Mouse (Mus musculus): ENCODE results near the gene Fdxacb1.

Fdxacb1 gene
- long read RNA-seq, experiment 1, transcript Fdxacb1-201 (5 exons, 2,658 nt) = major isoform, 8 of 9 reads
- long read RNA-seq, experiment 1, partial matches to known transcripts = 0 of 9 reads
- long read RNA-seq, experiment 1, other reads (novel, unspliced or antisense) = 1 of 9 reads
- long read RNA-seq, experiment 2, transcript Fdxacb1-201 (5 exons, 2,658 nt) = major isoform, 6 of 12 reads
- long read RNA-seq, experiment 2, partial matches to known transcripts = 0 of 12 reads
- long read RNA-seq, experiment 2, other reads (novel, unspliced or antisense) = 4 of 12 reads

- intact Hi-C loops (cut with DNase I) = loop anchor here (10.0 kb wide), 1 partner anchor 64 kb away; no protein-coding TSS in a partner anchor
Observed at GRCm38 (mm10) chr9:50768107-50769002, at the start of gene Fdxacb1. Gene Fdxacb1, plus strand, starts transcription at chr9:50768236.

GRCm38 (mm10) chr9:50718878-50719277, 49.2 kb upstream of the Fdxacb1 start:
- intact Hi-C loops (cut with DNase I) = no loop called here

- intact Hi-C loops (cut with DNase I) = no loop called here
Observed at GRCm38 (mm10) chr9:50721061-50721460, 47.0 kb upstream of the Fdxacb1 start.

DNA sequence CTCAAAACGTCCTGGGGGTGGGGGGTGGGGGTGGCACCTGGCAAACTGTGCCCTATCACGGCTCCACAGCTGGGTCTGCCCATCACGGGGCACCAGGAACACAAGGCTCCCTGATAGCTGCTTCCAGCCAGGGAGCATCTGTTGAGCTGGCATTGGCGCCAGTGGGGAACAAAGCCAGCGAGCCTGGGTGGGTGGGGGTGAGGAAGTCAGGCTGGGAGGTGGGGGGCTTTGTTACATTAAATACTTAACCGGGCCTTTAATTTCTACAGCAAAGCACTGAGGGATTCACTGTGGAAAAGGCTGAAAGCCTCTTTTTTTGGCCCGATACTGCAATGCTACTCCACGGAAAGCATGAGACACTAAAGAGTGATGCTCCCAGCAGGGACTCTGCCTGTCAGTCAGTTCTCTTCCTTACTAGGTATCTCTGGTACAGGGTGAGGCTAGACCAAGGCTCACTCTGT, 45.6 kb upstream of the Fdxacb1 start:
- intact Hi-C loops (cut with DNase I) = no loop called here

DNA sequence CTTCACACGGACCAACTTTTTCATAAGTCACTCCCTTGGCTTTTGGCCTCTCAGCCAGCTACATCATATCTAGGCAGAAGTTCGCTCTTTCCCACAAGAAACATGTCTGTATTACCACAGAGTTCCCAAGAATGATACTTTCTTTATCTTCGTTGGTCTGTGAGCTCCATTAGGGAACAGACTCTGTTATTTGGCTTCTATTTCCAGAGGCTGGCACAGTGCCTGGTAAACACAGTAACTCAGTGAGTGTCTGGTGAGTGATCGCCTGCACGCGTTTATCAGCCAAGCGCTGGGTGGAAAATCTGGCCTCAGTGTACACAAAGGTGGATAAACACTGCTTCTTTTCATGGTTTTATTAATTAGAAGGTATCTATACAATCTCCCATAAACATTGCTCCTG, 44.6 kb upstream of the Fdxacb1 start:
- intact Hi-C loops (cut with DNase I) = no loop called here

DNA sequence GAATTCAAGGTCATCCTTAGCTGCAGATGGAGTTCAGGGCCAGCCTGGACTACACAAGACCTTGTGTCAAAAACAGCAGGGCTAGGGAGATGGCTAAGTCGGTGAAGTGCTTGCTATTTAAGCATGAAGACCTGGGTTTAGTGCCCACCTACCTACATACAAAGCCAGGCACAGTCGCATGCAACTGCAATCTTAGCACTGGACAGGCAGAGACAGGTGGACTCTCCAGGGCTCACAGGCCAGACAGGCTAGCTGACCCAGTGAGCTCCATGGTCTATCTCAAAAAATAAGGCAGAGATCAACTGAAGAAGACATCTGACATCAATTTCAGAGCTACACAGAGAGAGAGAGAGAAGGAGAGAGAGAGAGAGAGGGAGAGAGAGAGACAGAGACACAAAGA, 43.9 kb upstream of the Fdxacb1 start:
- intact Hi-C loops (cut with DNase I) = no loop called here

DNA sequence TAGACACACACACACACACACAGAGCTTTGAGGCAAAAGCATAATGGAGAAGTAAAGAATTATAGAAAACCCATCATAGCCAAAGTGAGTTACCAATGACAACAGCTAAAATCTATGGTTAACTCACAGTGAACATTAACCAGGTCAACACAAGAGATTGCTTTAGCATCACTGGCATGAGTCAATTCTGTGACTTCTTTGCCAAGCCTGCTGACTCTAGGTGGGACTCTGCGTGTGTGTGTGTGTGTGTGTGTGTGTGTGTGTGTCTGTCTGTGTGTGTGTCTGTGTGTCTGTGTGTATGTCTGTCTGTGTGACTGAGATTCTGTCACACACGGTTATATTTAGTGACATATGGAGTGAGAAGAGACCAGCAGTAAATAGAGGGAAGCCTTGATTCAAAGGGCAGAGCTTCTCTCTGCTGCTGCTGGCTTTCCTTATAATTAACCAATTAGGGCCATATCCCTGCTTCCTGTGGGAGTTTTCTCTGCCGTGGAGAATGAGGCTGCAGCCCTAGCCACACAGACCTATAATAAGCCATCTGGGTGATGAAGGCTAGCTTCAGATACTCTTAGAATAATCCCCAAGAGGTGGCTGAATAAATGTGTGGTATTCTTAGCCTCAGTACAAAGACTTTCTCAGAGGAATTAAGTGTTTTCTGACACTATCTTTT, 43.2 kb upstream of the Fdxacb1 start:
- intact Hi-C loops (cut with DNase I) = no loop called here

- intact Hi-C loops (cut with DNase I) = no loop called here
Observed at GRCm38 (mm10) chr9:50725921-50726590, 42.0 kb upstream of the Fdxacb1 start.

- intact Hi-C loops (cut with DNase I) = no loop called here
Observed at GRCm38 (mm10) chr9:50727171-50727924, 40.7 kb upstream of the Fdxacb1 start.

DNA sequence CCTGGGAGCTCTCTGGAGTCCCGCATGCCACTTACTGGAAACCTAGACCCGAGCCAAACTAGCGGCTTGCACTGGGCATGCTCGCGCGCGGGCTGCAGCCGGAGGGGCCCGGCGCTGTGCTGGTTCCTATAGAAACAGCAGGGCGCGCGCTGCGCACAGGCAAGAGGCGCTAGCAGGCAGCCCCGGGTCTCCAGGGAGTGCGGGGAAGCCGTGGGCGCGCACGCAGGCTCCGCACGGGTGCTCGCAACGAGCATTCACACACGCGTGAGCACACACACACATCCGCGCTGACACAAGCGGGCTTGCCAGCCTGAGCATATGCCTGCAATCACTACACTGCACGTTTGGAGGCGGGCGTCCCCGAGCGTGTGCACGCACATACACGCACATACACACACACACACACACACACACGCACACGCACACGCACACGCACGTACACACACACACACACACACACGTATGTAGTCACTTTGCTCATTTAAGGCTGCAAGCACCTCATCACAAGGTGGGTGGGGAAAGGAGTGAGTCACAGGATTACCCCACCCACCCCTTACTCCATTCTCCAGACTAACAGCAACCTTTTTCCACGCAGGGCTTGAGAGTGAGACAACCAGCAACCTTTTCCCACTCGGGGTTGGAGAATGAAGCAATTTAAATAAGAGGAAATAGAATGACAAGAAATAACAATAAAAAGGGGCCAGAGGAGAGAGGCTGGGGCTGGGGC, 39.9 kb upstream of the Fdxacb1 start:
- intact Hi-C loops (cut with DNase I) = no loop called here

DNA sequence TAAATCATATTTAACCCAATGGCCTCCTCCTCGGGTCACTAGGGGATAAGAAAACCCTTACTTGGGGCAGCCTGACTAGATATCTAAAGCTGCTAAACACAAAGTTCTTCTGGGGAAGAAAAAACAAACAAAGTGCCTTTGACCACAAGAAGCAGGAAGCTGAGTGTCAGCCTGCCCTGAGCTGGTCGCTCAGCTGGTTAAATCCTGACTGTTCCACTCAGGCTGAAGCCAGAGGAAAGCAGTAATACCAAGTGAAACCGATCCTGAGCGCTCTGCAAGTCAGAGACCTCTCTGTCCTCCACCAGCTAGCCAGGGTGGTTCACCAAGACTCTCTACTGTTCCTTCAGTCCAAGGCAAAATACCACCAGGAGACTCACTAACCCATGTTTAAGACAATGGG, 38.4 kb upstream of the Fdxacb1 start:
- intact Hi-C loops (cut with DNase I) = no loop called here

DNA sequence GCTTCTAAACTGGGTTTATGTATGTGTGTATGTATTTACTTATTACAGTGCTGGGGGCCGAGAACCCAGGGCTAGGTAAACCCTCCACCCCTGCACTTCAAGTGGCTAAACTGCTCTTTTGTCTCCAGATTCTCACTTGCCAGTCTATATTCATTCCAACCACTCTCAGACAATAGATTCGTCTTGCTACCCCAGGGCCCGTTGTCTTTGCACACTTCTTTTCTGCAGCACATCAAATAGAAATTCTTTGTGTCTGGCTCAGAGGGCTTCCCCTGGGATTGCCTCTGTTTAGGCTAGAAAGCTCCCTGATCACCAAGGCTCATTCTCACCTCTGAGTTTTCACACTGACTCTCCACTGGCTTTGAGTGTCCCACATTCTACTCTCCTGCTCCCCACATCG, 35.5 kb upstream of the Fdxacb1 start:
- intact Hi-C loops (cut with DNase I) = no loop called here

DNA sequence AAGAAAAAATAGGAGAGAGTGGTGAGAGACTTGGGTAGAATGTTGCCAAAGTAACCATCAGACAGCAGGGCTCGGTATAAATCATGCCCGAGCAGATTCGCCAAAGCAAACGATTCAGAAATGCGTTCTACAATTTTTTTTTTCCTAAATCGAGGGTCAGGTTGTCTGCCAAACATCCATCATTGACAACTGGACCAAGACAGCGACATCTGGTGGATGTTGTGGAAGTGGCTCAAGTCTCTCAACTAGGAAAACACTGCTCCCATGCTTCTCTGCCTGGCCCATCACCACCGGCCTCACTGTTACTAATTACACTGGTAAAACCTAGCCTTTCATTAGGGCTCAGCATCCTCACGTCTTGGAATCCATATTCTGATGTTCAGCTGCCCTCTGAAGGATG, 33.0 kb upstream of the Fdxacb1 start:
- intact Hi-C loops (cut with DNase I) = no loop called here

DNA sequence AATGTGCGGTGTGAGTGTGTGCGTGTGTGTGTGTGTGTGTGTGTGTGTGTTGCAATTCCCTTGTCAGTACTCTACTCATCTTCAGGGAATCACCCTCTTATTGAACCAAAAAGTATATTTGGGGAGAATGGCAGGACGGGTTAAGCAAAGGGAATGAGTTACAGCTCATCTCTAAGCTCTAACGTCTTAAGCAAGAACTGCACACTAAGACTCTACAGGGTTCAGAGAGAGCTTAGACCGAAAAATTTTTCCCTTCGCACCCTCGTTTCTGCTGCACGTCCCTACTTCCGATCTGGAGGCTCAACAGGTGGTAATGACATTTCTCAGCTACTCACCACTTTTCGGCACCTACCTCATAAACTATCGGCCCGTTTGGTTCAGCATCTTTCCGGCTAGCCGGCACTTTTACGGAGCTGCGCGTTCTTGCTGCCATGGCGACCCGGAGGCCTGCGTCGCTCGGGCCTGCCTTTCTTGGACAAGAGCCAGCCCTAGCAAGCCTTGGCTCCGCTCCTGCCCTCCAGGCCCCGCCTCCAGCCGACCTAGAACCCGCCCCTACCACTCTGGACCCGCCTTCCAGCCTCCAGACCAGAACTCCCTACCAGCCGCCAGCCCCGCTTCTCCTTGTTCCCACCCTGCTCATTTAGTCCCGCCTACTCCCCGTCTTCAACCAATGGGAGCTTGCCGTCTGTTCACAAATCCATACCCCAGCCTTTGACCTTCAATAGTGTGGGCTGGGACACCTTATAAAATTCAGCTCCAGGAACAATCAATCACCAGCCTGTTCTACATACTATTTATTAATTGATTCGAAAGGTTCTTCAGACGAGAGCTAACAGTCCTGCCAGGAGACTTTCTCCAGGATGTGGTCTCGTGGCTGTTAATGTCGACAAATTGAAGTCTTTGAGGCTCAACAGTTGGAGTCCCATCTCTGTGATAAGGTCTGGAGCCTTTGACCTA, 28.8 kb upstream of the Fdxacb1 start, which contains the start of gene Dixdc1:
TSS of gene Dixdc1 (minus strand) at position 604 of the 957 bp plus-strand sequence.
- intact Hi-C loops (cut with DNase I) = no loop called here

DNA sequence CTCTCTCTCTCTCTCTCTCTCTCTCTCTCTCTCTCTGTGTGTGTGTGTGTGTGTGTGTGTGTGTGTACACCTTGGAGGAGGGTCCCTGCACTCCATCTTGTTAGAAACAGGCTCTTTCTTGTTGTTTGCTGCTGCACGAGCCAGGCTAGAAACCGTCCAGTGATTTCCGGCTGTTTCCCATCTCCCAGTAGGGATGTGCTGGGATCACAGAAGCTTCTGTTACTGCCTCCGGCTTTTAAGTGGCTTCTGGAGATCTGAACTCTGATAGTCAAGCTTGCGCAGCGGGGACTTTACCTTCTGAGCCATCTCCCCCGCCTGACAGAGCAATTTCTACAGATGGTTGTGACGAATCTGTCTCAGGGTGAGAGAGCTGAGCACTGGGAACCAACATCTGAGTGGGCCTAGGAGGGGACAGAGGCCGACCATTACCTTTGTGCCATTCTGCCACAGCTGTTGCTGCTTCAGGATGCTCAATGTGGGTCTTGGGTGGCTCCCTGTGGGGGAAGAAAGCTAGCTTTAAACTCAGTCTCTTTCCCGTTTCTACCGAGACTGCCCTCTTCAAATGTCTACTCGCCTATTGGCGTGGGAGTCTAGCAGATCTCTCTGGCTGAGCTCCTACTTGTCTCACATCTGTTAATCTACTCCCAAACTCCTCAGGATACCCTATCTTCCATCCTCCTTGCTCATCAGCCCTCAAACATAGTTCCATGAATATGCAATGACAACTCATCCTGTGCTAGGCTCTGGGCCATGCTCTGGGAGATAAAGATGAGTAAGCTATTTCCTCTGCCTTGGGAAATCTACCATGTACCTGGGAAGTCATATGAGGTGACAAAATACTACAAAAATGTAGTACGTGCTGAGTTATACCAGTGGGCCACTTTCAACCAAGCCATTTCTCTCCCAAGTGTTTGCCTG, 26.9 kb upstream of the Fdxacb1 start:
- intact Hi-C loops (cut with DNase I) = no loop called here

DNA sequence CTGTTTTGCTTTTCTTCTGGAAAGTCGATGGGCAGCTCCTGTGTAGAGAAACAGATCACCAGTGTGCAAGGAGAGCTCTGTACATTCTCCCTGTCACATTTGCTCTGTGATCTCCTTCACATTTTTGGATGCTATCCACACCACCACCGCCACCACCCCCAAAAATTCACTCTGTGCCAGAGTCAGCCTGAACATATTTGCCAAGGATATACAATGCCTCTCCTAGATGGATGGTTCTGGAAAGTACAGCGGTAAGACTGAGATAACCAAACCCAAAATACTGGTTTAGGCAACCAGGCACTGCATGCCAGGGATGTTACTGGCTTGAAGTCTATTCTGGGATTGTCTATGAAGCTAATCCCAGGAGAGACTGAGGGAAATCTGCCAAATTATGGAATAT, 25.8 kb upstream of the Fdxacb1 start:
- intact Hi-C loops (cut with DNase I) = no loop called here

- intact Hi-C loops (cut with DNase I) = no loop called here
Observed at GRCm38 (mm10) chr9:50742744-50743143, 25.3 kb upstream of the Fdxacb1 start.

DNA sequence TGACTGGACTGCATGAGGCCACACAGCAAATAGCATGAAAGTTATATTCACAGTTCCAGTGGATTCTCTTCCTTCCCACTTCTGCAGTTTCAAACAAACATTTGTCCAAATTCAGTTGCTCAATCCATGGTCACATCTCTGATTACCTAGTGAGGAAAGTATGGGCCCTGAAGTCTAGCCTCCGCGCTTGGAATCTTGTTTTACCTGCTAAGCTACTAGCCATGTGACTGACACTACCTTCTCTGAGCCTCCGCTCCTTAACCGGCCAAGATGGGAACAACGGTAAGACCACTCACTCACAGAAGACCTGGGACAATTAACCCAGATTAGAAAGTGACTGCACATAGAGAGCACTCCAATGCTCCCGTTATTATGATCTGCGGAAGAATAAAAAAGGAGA, 22.2 kb upstream of the Fdxacb1 start:
- intact Hi-C loops (cut with DNase I) = no loop called here
